Mouse (Mus musculus) heart, adult 18-20 months (tissue): ENCODE data around the gene C130073F10Rik. TPM values are rescaled to one million over a fixed set of nuclear protein-coding genes. Genes with fewer than 3 reads are reported as not detected.
"Not testable (repeated sequence)": the region's sequence is repeated elsewhere in the genome, so short reads cannot be mapped to it uniquely, and the experiment has no call there.

ENCODE experiments used
- DNase-seq, 2 experiments: peaks; one replicate each; pipeline ENCODE4 v3.0.0; 2021 to 2022; ENCODE audit warnings: mixed read lengths in 1 of 2
- long read RNA-seq, 2 experiments: library from polyadenylated mRNA; stranded (forward); transcript quantifications; one replicate each; pipeline ENCODE4 v2.0.0; 2021
- total RNA-seq, 2 experiments: library from RNA; stranded (reverse); gene quantifications; 2 replicates each; pipeline ENCODE4 v1.2.3; 2021

The C130073F10Rik gene
- total RNA-seq = not detected
- long read RNA-seq, experiment 1 = 0 reads
- long read RNA-seq, experiment 2 = 0 reads

GRCm38 (mm10) chr4:101893656-101894420 lies at the start of gene C130073F10Rik:
TSS of gene C130073F10Rik (minus strand) at chr4:101893789.
- DNase-seq = no peak

GRCm38 (mm10) chr4:101940107-101940506 lies 46.5 kb upstream of the C130073F10Rik start, which contains the start of gene Gm12794:
TSS of gene Gm12794 (plus strand) at chr4:101940407.
- not testable (repeated sequence) for DNase-seq

- DNase-seq = not testable (repeated sequence)
Measured at GRCm38 (mm10) chr4:101908821-101909220, 15.2 kb upstream of the C130073F10Rik start, which contains the start of gene Gm12800. TSS of gene Gm12800 (plus strand) at chr4:101909121.

GRCm38 (mm10) chr4:101889377-101889776 lies 4.2 kb downstream of the C130073F10Rik start:
- DNase-seq = no peak

- no peak for DNase-seq
Measured at GRCm38 (mm10) chr4:101883641-101884040, 9.9 kb downstream of the C130073F10Rik start.

- not testable (repeated sequence) for DNase-seq
Measured at GRCm38 (mm10) chr4:101875687-101876086, 17.9 kb downstream of the C130073F10Rik start.

- DNase-seq = not testable (repeated sequence)
Measured at GRCm38 (mm10) chr4:101872031-101872430, 21.6 kb downstream of the C130073F10Rik start.

- DNase-seq = no peak
Measured at GRCm38 (mm10) chr4:101862289-101862688, 31.3 kb downstream of the C130073F10Rik start.

- DNase-seq = peak in 1 of 2 experiments; percentile 2
Measured at GRCm38 (mm10) chr4:101860873-101861272, 32.7 kb downstream of the C130073F10Rik start.

- no peak for DNase-seq
Measured at GRCm38 (mm10) chr4:101850908-101851307, 42.7 kb downstream of the C130073F10Rik start.

- not testable (repeated sequence) for DNase-seq
Measured at GRCm38 (mm10) chr4:101843923-101844322, 49.7 kb downstream of the C130073F10Rik start, which contains the start of gene B020004J07Rik. TSS of gene B020004J07Rik (minus strand) at chr4:101844023.

Other genes with a start within 250 kb of the C130073F10Rik start
- 10 to 100 TPM; 22.3 to 27.5 TPM for gene Leprot, start 246.1 kb downstream of the C130073F10Rik start, total RNA-seq
- 1 to 10 TPM; 3.5 to 5.4 TPM for gene Lepr, start 176.4 kb downstream of the C130073F10Rik start, total RNA-seq
- not detected for gene B020004J07Rik, start 49.8 kb downstream of the C130073F10Rik start, total RNA-seq
- gene Gm12800, start 15.3 kb upstream of the C130073F10Rik start, total RNA-seq = not detected
- not detected for gene Gm12794, start 46.6 kb upstream of the C130073F10Rik start, total RNA-seq
- not detected for gene Gm12790, start 87.3 kb upstream of the C130073F10Rik start, total RNA-seq
- gene Gm12789, start 92.8 kb upstream of the C130073F10Rik start, total RNA-seq = not detected
- 10 to 100 TPM; 20.5 to 23.0 TPM for gene Pde4b, start 193.8 kb upstream of the C130073F10Rik start, total RNA-seq